Mouse (Mus musculus) MEL (cell line): ENCODE data around the gene Mtx2. TPM values are rescaled to one million over a fixed set of nuclear protein-coding genes. Genes with fewer than 3 reads are reported as not detected.

Experiments used
- DNase-seq: peaks from one replicate; pipeline ENCODE4 v3.0.0; 2011; ENCODE audit warnings: low read depth, low spot score
- H3K27ac ChIP-seq: 2 replicates; pipeline ENCODE4 v1.5.1; 2012; ENCODE audit warnings: low read depth, mild to moderate bottlenecking, control low read depth, low read length, moderate library complexity; ENCODE audit not compliant: control insufficient read depth
- H3K27me3 ChIP-seq, 2 experiments: fragments of 150-350 bp in 1 of 2; sonication (generic) in 1 of 2; 2 replicates each; pipeline ENCODE4 v1.6.1; 2012; ENCODE audit warnings: low read length in 2 of 2, mild to moderate bottlenecking in 2 of 2, improper control_type of control experiment in 1 of 2, moderate library complexity in 1 of 2; ENCODE audit not compliant: insufficient read depth in 2 of 2, control insufficient read depth in 1 of 2
- H3K36me3 ChIP-seq, 2 experiments: 2 replicates each; pipeline ENCODE4 v1.6.1; 2012 to 2014; ENCODE audit warnings: low read length in 2 of 2, improper control_type of control experiment in 1 of 2, inconsistent platforms in 1 of 2, mild to moderate bottlenecking in 1 of 2; ENCODE audit not compliant: insufficient read depth in 2 of 2, control insufficient read depth in 1 of 2
- H3K4me1 ChIP-seq, 2 experiments: fragments of 150-350 bp in 1 of 2; sonication (generic) in 1 of 2; 2 replicates each; pipeline ENCODE4 v1.6.1; 2012; ENCODE audit warnings: low read length in 2 of 2, improper control_type of control experiment in 1 of 2, mild to moderate bottlenecking in 1 of 2; ENCODE audit not compliant: insufficient read depth in 2 of 2, control insufficient read depth in 1 of 2
- H3K4me3 ChIP-seq, 2 experiments: fragments of 150-350 bp in 1 of 2; sonication (generic) in 1 of 2; 2 replicates each; pipeline ENCODE4 v1.5.1; 2012; ENCODE audit warnings: low read depth in 2 of 2, low read length in 2 of 2, mild to moderate bottlenecking in 2 of 2, moderate library complexity in 2 of 2, control low read depth in 1 of 2, improper control_type of control experiment in 1 of 2; ENCODE audit not compliant: control insufficient read depth in 1 of 2, insufficient read depth in 1 of 2
- H3K79me2 ChIP-seq: 2 replicates; pipeline ENCODE4 v1.6.1; 2012; ENCODE audit warnings: mild to moderate bottlenecking, low read length, moderate library complexity; ENCODE audit not compliant: control insufficient read depth, poor library complexity, insufficient read depth
- H3K9ac ChIP-seq: 2 replicates; pipeline ENCODE4 v1.6.1; 2012; ENCODE audit warnings: low read depth, mild to moderate bottlenecking, control low read depth, low read length, moderate library complexity; ENCODE audit not compliant: control insufficient read depth, poor library complexity, severe bottlenecking
- H3K9me3 ChIP-seq: fragments of 150-350 bp; sonication (generic); replicated peaks from 2 replicates; pipeline ENCODE4 v1.6.1; 2012; ENCODE audit warnings: mild to moderate bottlenecking, low read length, improper control_type of control experiment, moderate library complexity; ENCODE audit not compliant: insufficient read depth
- BHLHE40 ChIP-seq: IDR thresholded peaks from 2 replicates; pipeline ENCODE4 v1.6.1; 2012; ENCODE audit warnings: low read depth, mild to moderate bottlenecking, inconsistent platforms, low read length, improper control_type of control experiment, borderline replicate concordance
- CTCF ChIP-seq, 3 experiments: IDR thresholded peaks in 2 of 3; conservative IDR thresholded peaks in 1 of 3; 2 replicates each; pipeline ENCODE4 v1.5.1; 2011 to 2012; ENCODE audit warnings: low read length in 3 of 3, low read depth in 2 of 3, mild to moderate bottlenecking in 2 of 3, improper control_type of control experiment in 1 of 3, inconsistent platforms in 1 of 3, mixed read lengths in 1 of 3, moderate library complexity in 1 of 3; ENCODE audit not compliant: control insufficient read depth in 1 of 3, insufficient read depth in 1 of 3, poor library complexity in 1 of 3, severe bottlenecking in 1 of 3
- EP300 ChIP-seq, 2 experiments: IDR thresholded peaks; 2 replicates each; pipeline ENCODE4 v1.6.1; 2011; ENCODE audit warnings: improper control_type of control experiment in 2 of 2, low read length in 2 of 2, low read depth in 1 of 2, mild to moderate bottlenecking in 1 of 2
- GATA1 ChIP-seq: IDR thresholded peaks from 2 replicates; pipeline ENCODE4 v1.6.1; 2011; ENCODE audit warnings: low read depth, low read length, improper control_type of control experiment
- MAX ChIP-seq: IDR thresholded peaks from 2 replicates; pipeline ENCODE4 v1.6.1; 2011; ENCODE audit warnings: low read length, improper control_type of control experiment
- MEF2A ChIP-seq: IDR thresholded peaks from 2 replicates; pipeline ENCODE4 v1.6.1; 2014; ENCODE audit warnings: low read depth, mild to moderate bottlenecking, inconsistent platforms, low read length, improper control_type of control experiment; ENCODE audit not compliant: poor library complexity, insufficient replicate concordance, severe bottlenecking; ENCODE audit errors: extremely low read depth
- MXI1 ChIP-seq: IDR thresholded peaks from 2 replicates; pipeline ENCODE4 v1.6.1; 2011; ENCODE audit warnings: mild to moderate bottlenecking, low read depth, low read length, improper control_type of control experiment
- MYC ChIP-seq: IDR thresholded peaks from 2 replicates; pipeline ENCODE4 v1.6.1; 2011; ENCODE audit warnings: low read depth, mild to moderate bottlenecking, low read length, improper control_type of control experiment, moderate library complexity
- NRF1 ChIP-seq: IDR thresholded peaks from 2 replicates; pipeline ENCODE4 v1.6.1; 2014; ENCODE audit warnings: low read depth, mild to moderate bottlenecking, inconsistent platforms, low read length, improper control_type of control experiment, moderate library complexity; ENCODE audit not compliant: poor library complexity, insufficient read depth, severe bottlenecking
- SIN3A ChIP-seq: IDR thresholded peaks from 2 replicates; pipeline ENCODE4 v1.6.1; 2012; ENCODE audit warnings: low read length, improper control_type of control experiment, inconsistent platforms
- TCF12 ChIP-seq: IDR thresholded peaks from 2 replicates; pipeline ENCODE4 v1.6.1; 2014; ENCODE audit warnings: low read depth, mild to moderate bottlenecking, inconsistent platforms, low read length, improper control_type of control experiment, moderate library complexity
- USF1 ChIP-seq: IDR thresholded peaks from 2 replicates; pipeline ENCODE4 v1.6.1; 2014; ENCODE audit warnings: low read depth, mild to moderate bottlenecking, inconsistent platforms, low read length, improper control_type of control experiment, moderate library complexity
- USF2 ChIP-seq, 2 experiments: IDR thresholded peaks; 2 replicates each; pipeline ENCODE4 v1.6.1; 2011 to 2012; ENCODE audit warnings: improper control_type of control experiment in 2 of 2, low read length in 2 of 2, borderline replicate concordance in 1 of 2, inconsistent platforms in 1 of 2, low read depth in 1 of 2, mild to moderate bottlenecking in 1 of 2; ENCODE audit not compliant: insufficient read depth in 1 of 2
- ZMIZ1 ChIP-seq: IDR thresholded peaks from 2 replicates; pipeline ENCODE4 v1.6.1; 2012; ENCODE audit warnings: low read depth, mild to moderate bottlenecking, inconsistent platforms, low read length, improper control_type of control experiment, moderate library complexity
- polyA plus RNA-seq, 2 experiments: library from polyadenylated mRNA; stranded (reverse) in 1 of 2; unstranded in 1 of 2; fragments of >175 nt in 1 of 2; fragments of >200 nt in 1 of 2; gene quantifications; 2 replicates each; pipeline versions ENCODE4 v1.2.1 to v1.2.4; 2012; ENCODE audit warnings: low replicate concordance in 2 of 2, low read depth in 1 of 2; ENCODE audit not compliant: insufficient read length in 2 of 2, insufficient read depth in 1 of 2, missing spikeins in 1 of 2
- total RNA-seq: library from RNA; depleted of rRNA; stranded (reverse); fragments of 300-350 nt; gene quantifications from 2 replicates; pipeline ENCODE4 v1.2.3, GENCODE M21; 2012

Gene Mtx2
- total and polyA plus RNA-seq, 3 experiments: 81.9 to 1,244 (median 152) TPM

DNA sequence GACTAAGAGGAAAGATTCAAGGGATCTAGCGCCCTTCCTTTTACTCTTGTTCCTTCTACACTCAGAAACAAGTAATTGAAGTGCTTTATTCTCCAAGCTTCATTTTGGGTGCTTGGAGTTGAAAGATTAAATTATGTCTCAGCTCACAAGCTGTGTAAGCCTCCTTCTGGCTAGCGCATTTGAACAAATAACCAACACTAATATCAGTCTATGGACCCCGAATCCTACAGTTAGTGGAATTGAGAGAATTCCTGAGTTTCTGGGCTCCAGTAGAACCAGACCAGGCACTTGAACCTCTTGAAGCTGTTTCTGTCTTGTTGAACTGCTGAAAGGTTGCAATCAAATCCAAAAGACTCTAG lies 253 bp upstream of the Mtx2 start:
- peaks cover 2 to 8% of the 10 kb centered on the region in 2 experiments for H3K36me3 ChIP-seq
- peaks cover 16% of the 10 kb centered on the region for H3K79me2 ChIP-seq
- TF ChIP-seq ZMIZ1 (no peak), CTCF (IDR thresholded peaks at IDR 0.05 in 2 of 3, conservative IDR thresholded peaks at IDR 0.05 in 1 of 3; ENCODE audit: control insufficient read depth in 1 of 3, insufficient read depth in 1 of 3, low read depth in 2 of 3, low read length in 3 of 3, poor library complexity in 1 of 3, severe bottlenecking in 1 of 3) (no peak)
- DNase-seq: no peak
- no peaks in the 10 kb centered on the region for H3K9me3 ChIP-seq
- H3K9ac ChIP-seq: peak overlapping the region; percentile 99
- peaks cover 4 to 6% of the 10 kb centered on the region in 2 experiments; a peak in 2 of 4 replicates for H3K4me1 ChIP-seq
- peak overlapping the region; percentile 77 for H3K27ac ChIP-seq
- peaks cover 2 to 6% of the 10 kb centered on the region in 2 experiments for H3K27me3 ChIP-seq
- peak overlapping the region; percentile 63 to 94 for H3K4me3 ChIP-seq

DNA sequence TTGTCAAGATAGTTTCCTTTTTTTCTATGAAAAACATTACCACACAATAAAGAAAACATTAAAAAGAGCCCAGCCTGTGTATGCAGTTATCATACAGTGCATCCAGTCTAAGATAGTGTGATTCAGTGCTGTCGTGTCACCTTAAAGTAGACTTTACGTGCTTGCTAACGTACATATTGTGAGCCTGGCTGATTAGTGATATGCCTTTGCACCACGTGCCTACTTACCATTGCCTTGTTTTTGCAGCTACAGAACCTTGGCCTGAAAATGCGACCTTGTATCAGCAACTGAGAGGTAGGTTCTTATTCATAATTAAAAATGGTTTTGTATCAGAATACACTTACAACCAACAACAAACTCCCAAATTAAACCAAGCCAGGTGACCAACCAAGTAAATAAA lies 21.4 kb downstream of the Mtx2 start:
- no peak for TF ChIP-seq MEF2A
- 0 out of 2 replicates have a peak, but pooled peaks have one; percentile 25 for TF ChIP-seq MYC
- TF ChIP-seq USF1: peak; percentile 84
- no peak for TF ChIP-seq TCF12
- 0 out of 2 replicates have a peak, but pooled peaks have one; percentile 53 for TF ChIP-seq BHLHE40
- peak; percentile 20 to 35; a peak in 1 of 4 replicates for TF ChIP-seq EP300 (IDR thresholded peaks at IDR 0.05; ENCODE audit: low read depth in 1 of 2, low read length in 2 of 2)
- peak; percentile 67 for TF ChIP-seq MAX
- peak; percentile 56; the same call in 1 of the 2 replicates for TF ChIP-seq SIN3A
- TF ChIP-seq NRF1: no peak
- peak; percentile 64 for TF ChIP-seq MXI1
- TF ChIP-seq USF2 (IDR thresholded peaks at IDR 0.05; ENCODE audit: borderline replicate concordance in 1 of 2, insufficient read depth in 1 of 2, low read depth in 1 of 2, low read length in 2 of 2): peak in 1 of 2 experiments; percentile 27; a peak in 1 of 4 replicates
- TF ChIP-seq CTCF (IDR thresholded peaks at IDR 0.05 in 2 of 3, conservative IDR thresholded peaks at IDR 0.05 in 1 of 3; ENCODE audit: control insufficient read depth in 1 of 3, insufficient read depth in 1 of 3, low read depth in 2 of 3, low read length in 3 of 3, poor library complexity in 1 of 3, severe bottlenecking in 1 of 3): no peak
- TF ChIP-seq GATA1: peak; percentile 61
- Histone ChIP-seq H3K27me3 (no peaks in the 10 kb centered on the region), H3K9me3 (no peaks in the 10 kb centered on the region; the same call in 1 of the 2 replicates), H3K36me3 (peaks cover 1 to 18% of the 10 kb centered on the region in 2 experiments; a peak in 2 of 4 replicates), H3K27ac (no peak overlapping the region), H3K4me1 (peaks cover 10 to 11% of the 10 kb centered on the region in 2 experiments), H3K4me3 (no peak overlapping the region), H3K9ac (no peak overlapping the region), H3K79me2 (peaks cover 11% of the 10 kb centered on the region; the same call in 1 of the 2 replicates)
- peak; percentile 46 for DNase-seq
